Mouse (Mus musculus) forebrain, embryonic 16.5 days (tissue): ENCODE measurements around the gene Brsk1. TPM values are rescaled to one million over a fixed set of nuclear protein-coding genes. Genes with fewer than 3 reads are reported as not detected.

Experiments used
- ATAC-seq: fragments of 200-750 bp; cut with Nextera tagmentation; 2 replicates; pipeline ENCODE4 v1.8.0; 2017; ENCODE audit warnings: mild to moderate bottlenecking, moderate library complexity
- H3K27ac ChIP-seq: fragments of 300-500 bp; sonication (generic); 2 replicates; pipeline ENCODE4 v1.5.1; 2014; ENCODE audit warnings: low read length, control low read depth
- H3K27me3 ChIP-seq: fragments of 300-500 bp; sonication (generic); replicated peaks from 2 replicates; pipeline ENCODE4 v1.6.1; 2014; ENCODE audit warnings: low read length; ENCODE audit not compliant: control insufficient read depth, insufficient read depth
- H3K36me3 ChIP-seq: fragments of 300-500 bp; sonication (generic); 2 replicates; pipeline ENCODE4 v1.6.1; 2014; ENCODE audit not compliant: control insufficient read depth, insufficient read depth
- H3K4me1 ChIP-seq: fragments of 300-500 bp; sonication (generic); replicated peaks from 2 replicates; pipeline ENCODE4 v1.6.1; 2014; ENCODE audit warnings: low read length; ENCODE audit not compliant: control insufficient read depth, insufficient read depth
- H3K4me2 ChIP-seq: fragments of 300-500 bp; sonication (generic); 2 replicates; pipeline ENCODE4 v1.6.1; 2014; ENCODE audit warnings: mild to moderate bottlenecking, low read length, control low read depth
- H3K4me3 ChIP-seq: fragments of 300-500 bp; sonication (generic); replicated peaks from 2 replicates; pipeline ENCODE4 v1.5.1; 2014; ENCODE audit warnings: mild to moderate bottlenecking, low read length, control low read depth
- H3K9ac ChIP-seq: fragments of 300-500 bp; sonication (generic); replicated peaks from 2 replicates; pipeline ENCODE4 v1.6.1; 2014; ENCODE audit warnings: low read depth, low read length, control low read depth
- H3K9me3 ChIP-seq: fragments of 300-500 bp; sonication (generic); 2 replicates; pipeline ENCODE4 v1.6.1; 2016; ENCODE audit warnings: low read length; ENCODE audit not compliant: control insufficient read depth
- WGBS: fragments of 180-500 bp; shearing (Covaris S2); extraction: QIAGEN DNeasy Blood & Tissue Kit; methylation state at CpG from one replicate; pipeline ENCODE4 v1.1.7; 2014; 5-methylcytosine and 5-hydroxymethylcytosine counted together
- polyA plus RNA-seq: library from polyadenylated mRNA; unstranded; fragments of >200 nt; fragmentation: Nextera tagmentation; extraction: Ambion mirVana; gene quantifications from 2 replicates; pipeline ENCODE4 v1.2.1, GENCODE M21; 2015

The Brsk1 gene
- polyA plus RNA-seq, 1 experiment from 2014 or later, result 7.9 TPM

- Histone ChIP-seq H3K9ac (no peak overlapping the region), H3K27ac (no peak overlapping the region), H3K4me1 (peaks cover 26% of the 10 kb centered on the region), H3K4me2 (no peak overlapping the region), H3K4me3 (no peak overlapping the region), H3K36me3 (no peaks in the 10 kb centered on the region), H3K9me3 (no peaks in the 10 kb centered on the region), H3K27me3 (no peaks in the 10 kb centered on the region)
- no peak for ATAC-seq
- 87% methylated on average over 7 of the region's 7 CpGs for WGBS
These were observed 36.6 kb upstream of the Brsk1 start for GRCm38 (mm10) chr7:4653780-4654179.

GRCm38 (mm10) chr7:4654221-4654620, 36.2 kb upstream of the Brsk1 start:
- Histone ChIP-seq H3K27me3 (no peaks in the 10 kb centered on the region), H3K4me2 (no peak overlapping the region), H3K4me3 (no peak overlapping the region), H3K36me3 (no peaks in the 10 kb centered on the region), H3K9ac (no peak overlapping the region), H3K27ac (no peak overlapping the region), H3K9me3 (no peaks in the 10 kb centered on the region), H3K4me1 (peaks cover 26% of the 10 kb centered on the region)
- 94% methylated on average over 2 of the region's 2 CpGs for WGBS
- ATAC-seq, result no peak

GRCm38 (mm10) chr7:4655393-4655792, 35.0 kb upstream of the Brsk1 start:
- WGBS, result 89% methylated on average over 4 of the region's 4 CpGs
- H3K4me1 ChIP-seq, result peaks cover 34% of the 10 kb centered on the region

DNA sequence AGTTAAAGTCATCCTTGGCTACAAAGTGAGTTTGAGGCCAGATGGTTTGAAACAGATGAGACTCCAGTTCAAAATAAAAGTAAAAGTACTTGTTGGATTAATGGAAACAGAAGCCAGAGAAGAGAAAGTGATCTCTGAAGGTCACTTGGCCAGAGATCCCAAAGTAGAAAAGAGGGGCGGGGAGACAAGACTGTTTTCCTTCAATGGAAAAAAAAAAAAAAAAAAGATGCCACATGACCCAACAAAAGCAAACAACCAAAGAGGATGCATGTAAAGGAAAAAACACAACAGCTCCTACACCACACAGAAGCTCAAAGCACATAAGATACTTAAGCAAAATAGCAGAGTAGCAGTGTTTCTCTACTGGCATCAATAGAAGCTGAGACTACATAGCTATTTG, 34.5 kb upstream of the Brsk1 start:
- no peaks in the 10 kb centered on the region for H3K36me3 ChIP-seq
- no peak overlapping the region for H3K4me2 ChIP-seq
- ATAC-seq, result no peak
- no peak overlapping the region for H3K9ac ChIP-seq
- H3K27me3 ChIP-seq, result no peaks in the 10 kb centered on the region
- WGBS, result 71% methylated on average over 1 of the region's 1 CpGs
- H3K27ac ChIP-seq, result no peak overlapping the region
- no peaks in the 10 kb centered on the region for H3K9me3 ChIP-seq
- H3K4me1 ChIP-seq, result peaks cover 38% of the 10 kb centered on the region
- H3K4me3 ChIP-seq, result no peak overlapping the region

More at GRCm38 (mm10) chr7:4655393-4655792, 35.0 kb upstream of the Brsk1 start:
- Histone ChIP-seq H3K9ac (no peak overlapping the region), H3K36me3 (no peaks in the 10 kb centered on the region), H3K4me3 (no peak overlapping the region), H3K27ac (no peak overlapping the region), H3K9me3 (no peaks in the 10 kb centered on the region), H3K27me3 (no peaks in the 10 kb centered on the region), H3K4me2 (no peak overlapping the region)
- ATAC-seq, result no peak

GRCm38 (mm10) chr7:4656818-4657217, 33.6 kb upstream of the Brsk1 start:
- Histone ChIP-seq H3K36me3 (no peaks in the 10 kb centered on the region), H3K27ac (no peak overlapping the region), H3K9ac (0 out of 2 replicates have a peak overlapping the region, but pooled peaks have one; percentile 7), H3K9me3 (no peaks in the 10 kb centered on the region), H3K4me1 (peaks cover 38% of the 10 kb centered on the region), H3K4me3 (no peak overlapping the region), H3K27me3 (no peaks in the 10 kb centered on the region), H3K4me2 (peak overlapping the region; percentile 74)
- WGBS, result 58% methylated on average over 1 of the region's 1 CpGs
- ATAC-seq, result no peak

- Histone ChIP-seq H3K27me3 (no peaks in the 10 kb centered on the region), H3K4me3 (peak overlapping the region; percentile 84), H3K27ac (no peak overlapping the region), H3K4me2 (peak overlapping the region; percentile 74), H3K4me1 (peaks cover 38% of the 10 kb centered on the region), H3K9ac (peak overlapping the region; percentile 91), H3K9me3 (no peaks in the 10 kb centered on the region), H3K36me3 (no peaks in the 10 kb centered on the region)
- no peak for ATAC-seq
- WGBS, result 58% methylated on average over 9 of the region's 9 CpGs
These were observed 32.8 kb upstream of the Brsk1 start for GRCm38 (mm10) chr7:4657521-4658127.

- peak overlapping the region; percentile 84 for H3K4me3 ChIP-seq
- ATAC-seq, result peak; percentile 65
- H3K36me3 ChIP-seq, result no peaks in the 10 kb centered on the region
- no peaks in the 10 kb centered on the region for H3K9me3 ChIP-seq
- no peaks in the 10 kb centered on the region for H3K27me3 ChIP-seq
- H3K4me1 ChIP-seq, result peaks cover 38% of the 10 kb centered on the region
- peak overlapping the region; percentile 97 for H3K27ac ChIP-seq
- under 1% methylated on average over 71 of the region's 78 CpGs for WGBS
- H3K4me2 ChIP-seq, result peak overlapping the region; percentile 74
- H3K9ac ChIP-seq, result peak overlapping the region; percentile 91
These were observed 32.1 kb upstream of the Brsk1 start for GRCm38 (mm10) chr7:4658128-4658907.

GRCm38 (mm10) chr7:4658912-4659551, 31.4 kb upstream of the Brsk1 start, which contains the start of gene Ppp6r1:
TSS of gene Ppp6r1 (minus strand) at chr7:4659019.
- peak within 1 kb of the TSS; percentile 79 for H3K4me2 ChIP-seq
- H3K36me3 ChIP-seq, result no peaks in the 10 kb centered on the region
- ATAC-seq, result peak; percentile 96
- H3K27ac ChIP-seq, result peak within 1 kb of the TSS; percentile 97
- H3K9ac ChIP-seq, result peak within 1 kb of the TSS; percentile 91
- WGBS, result under 1% methylated on average over 54 of the region's 54 CpGs
- H3K9me3 ChIP-seq, result no peaks in the 10 kb centered on the region
- peaks cover 38% of the 10 kb centered on the region for H3K4me1 ChIP-seq
- peak within 1 kb of the TSS; percentile 84 for H3K4me3 ChIP-seq
- H3K27me3 ChIP-seq, result no peaks in the 10 kb centered on the region

- peak overlapping the region; percentile 84 for H3K4me3 ChIP-seq
- 32% methylated on average over 3 of the region's 3 CpGs for WGBS
- no peaks in the 10 kb centered on the region for H3K27me3 ChIP-seq
- H3K4me1 ChIP-seq, result peaks cover 36% of the 10 kb centered on the region
- H3K4me2 ChIP-seq, result peak overlapping the region; percentile 79
- peak overlapping the region; percentile 73 for H3K9ac ChIP-seq
- no peak for ATAC-seq
- H3K27ac ChIP-seq, result peak overlapping the region; percentile 97
- H3K9me3 ChIP-seq, result no peaks in the 10 kb centered on the region
- no peaks in the 10 kb centered on the region; the same call in 1 of the 2 replicates for H3K36me3 ChIP-seq
These were observed 30.4 kb upstream of the Brsk1 start for GRCm38 (mm10) chr7:4659911-4660443.
